Mouse (Mus musculus): Measurements from ENCODE around the gene Traf2.
A peak's percentile ranks its signal among the peaks of the same experiment; 100 is the strongest.

Gene Traf2

GRCm38 (mm10) chr2:25493476-25493961 lies 53.2 kb downstream of the Traf2 start, which contains the start of gene Lcn12:
Gene Lcn12 (minus strand): TSS chr2:25493911.
- no peak for DNase-seq (ENCODE audit: low spot score)

GRCm38 (mm10) chr2:25492988-25493387 lies 53.8 kb downstream of the Traf2 start:
- DNase-seq (ENCODE audit: low spot score): no peak

- DNase-seq (ENCODE audit: low spot score): no peak
Observed at GRCm38 (mm10) chr2:25488671-25489068, 58.1 kb downstream of the Traf2 start.

GRCm38 (mm10) chr2:25487965-25488670 lies 58.6 kb downstream of the Traf2 start:
- DNase-seq (ENCODE audit: low spot score): no peak

GRCm38 (mm10) chr2:25484901-25485647 lies 61.7 kb downstream of the Traf2 start:
- no peak for DNase-seq (ENCODE audit: low spot score)

- no peak for DNase-seq (ENCODE audit: low spot score)
Observed at GRCm38 (mm10) chr2:25482969-25483368, 63.8 kb downstream of the Traf2 start.

- DNase-seq (ENCODE audit: low spot score): no peak
Observed at GRCm38 (mm10) chr2:25480541-25480940, 66.2 kb downstream of the Traf2 start.

- no peak for DNase-seq (ENCODE audit: low spot score)
Observed at GRCm38 (mm10) chr2:25479551-25480311, 67.0 kb downstream of the Traf2 start.

- peak; percentile 77 for DNase-seq (ENCODE audit: low spot score)
Observed at GRCm38 (mm10) chr2:25477967-25478675, 68.6 kb downstream of the Traf2 start.

GRCm38 (mm10) chr2:25477541-25477940 lies 69.2 kb downstream of the Traf2 start:
- DNase-seq (ENCODE audit: low spot score): no peak

- no peak for DNase-seq (ENCODE audit: low spot score)
Observed at GRCm38 (mm10) chr2:25472550-25472949, 74.2 kb downstream of the Traf2 start.

GRCm38 (mm10) chr2:25469969-25470368 lies 76.8 kb downstream of the Traf2 start, which contains the start of gene Ptgds:
Gene Ptgds (minus strand): TSS chr2:25470046.
- no peak for DNase-seq (ENCODE audit: low spot score)

- DNase-seq (ENCODE audit: low spot score): no peak
Observed at GRCm38 (mm10) chr2:25468962-25469915, 77.5 kb downstream of the Traf2 start.
